Mouse (Mus musculus) heart, postnatal 36 days (tissue): ENCODE data around the gene Gm11111. TPM values are rescaled to one million over a fixed set of nuclear protein-coding genes. Genes with fewer than 3 reads are reported as not detected.
"Not testable (repeated sequence)": the region's sequence is repeated elsewhere in the genome, so short reads cannot be mapped to it uniquely, and the experiment has no call there.

ENCODE experiments used
- DNase-seq, 2 experiments: peaks; one replicate each; pipeline ENCODE4 v3.0.0; 2021 to 2022
- intact Hi-C: fragments of 180-260 bp; cut with DNase I; formaldehyde crosslinking; loops from one replicate; pipeline ENCODE4 v1.15.1; 2025
- total RNA-seq, 2 experiments: library from RNA; stranded (reverse); gene quantifications; 2 replicates each; pipeline ENCODE4 v1.2.3; 2021

Gm11111 gene
- total RNA-seq: not detected

- intact Hi-C loops: no loop called here
Measured at GRCm38 (mm10) chr5:98552395-98552794, at the start of gene Gm11111. Gene Gm11111 (plus strand): TSS chr5:98552695.

GRCm38 (mm10) chr5:98516214-98516613, 36.3 kb upstream of the Gm11111 start:
- intact Hi-C loops: no loop called here
- DNase-seq: no peak

More at GRCm38 (mm10) chr5:98552395-98552794, at the start of gene Gm11111:
- no peak for DNase-seq

GRCm38 (mm10) chr5:98520118-98520517, 32.4 kb upstream of the Gm11111 start:
- DNase-seq: no peak
- intact Hi-C loops: no loop called here

- DNase-seq: no peak
- intact Hi-C loops: no loop called here
Measured at GRCm38 (mm10) chr5:98522270-98522977, 30.1 kb upstream of the Gm11111 start.

GRCm38 (mm10) chr5:98523050-98523449, 29.4 kb upstream of the Gm11111 start:
- DNase-seq: no peak
- intact Hi-C loops: no loop called here

- DNase-seq: no peak
- intact Hi-C loops: no loop called here
Measured at GRCm38 (mm10) chr5:98523783-98524182, 28.7 kb upstream of the Gm11111 start.

- intact Hi-C loops: no loop called here
Measured at GRCm38 (mm10) chr5:98541333-98541732, 11.2 kb upstream of the Gm11111 start.

GRCm38 (mm10) chr5:98550285-98550684, 2.2 kb upstream of the Gm11111 start:
- intact Hi-C loops: no loop called here
- DNase-seq: no peak

More at GRCm38 (mm10) chr5:98541333-98541732, 11.2 kb upstream of the Gm11111 start:
- DNase-seq: no peak

GRCm38 (mm10) chr5:98550873-98551272, 1.6 kb upstream of the Gm11111 start:
- intact Hi-C loops: no loop called here

GRCm38 (mm10) chr5:98552811-98553601, 511 bp downstream of the Gm11111 start:
- intact Hi-C loops: no loop called here
- no peak for DNase-seq

More at GRCm38 (mm10) chr5:98550873-98551272, 1.6 kb upstream of the Gm11111 start:
- DNase-seq: no peak

- no peak for DNase-seq
- intact Hi-C loops: no loop called here
Measured at GRCm38 (mm10) chr5:98561301-98561700, 8.8 kb downstream of the Gm11111 start.

- no peak for DNase-seq
- intact Hi-C loops: no loop called here
Measured at GRCm38 (mm10) chr5:98562806-98563205, 10.3 kb downstream of the Gm11111 start.

- intact Hi-C loops: no loop called here
- no peak for DNase-seq
Measured at GRCm38 (mm10) chr5:98563801-98564200, 11.3 kb downstream of the Gm11111 start.

GRCm38 (mm10) chr5:98566461-98567193, 14.1 kb downstream of the Gm11111 start:
- intact Hi-C loops: no loop called here
- no peak for DNase-seq

- intact Hi-C loops: no loop called here
- no peak for DNase-seq
Measured at GRCm38 (mm10) chr5:98568481-98568880, 16.0 kb downstream of the Gm11111 start.

GRCm38 (mm10) chr5:98569029-98569513, 16.6 kb downstream of the Gm11111 start:
- intact Hi-C loops: no loop called here
- DNase-seq: no peak

GRCm38 (mm10) chr5:98572392-98572791, 19.9 kb downstream of the Gm11111 start:
- intact Hi-C loops: no loop called here
- DNase-seq: no peak

- intact Hi-C loops: no loop called here
- DNase-seq: no peak
Measured at GRCm38 (mm10) chr5:98574711-98575470, 22.4 kb downstream of the Gm11111 start.

GRCm38 (mm10) chr5:98575471-98575834, 23.0 kb downstream of the Gm11111 start:
- DNase-seq: no peak
- intact Hi-C loops: no loop called here

- DNase-seq, intact Hi-C loops: not testable (repeated sequence)
Measured at GRCm38 (mm10) chr5:98576538-98576937, 24.0 kb downstream of the Gm11111 start.
